Mouse (Mus musculus) forebrain, postnatal 0 days (tissue): Measurements from ENCODE around the gene 1700016D06Rik. TPM values are rescaled to one million over a fixed set of nuclear protein-coding genes. Genes with fewer than 3 reads are reported as not detected.
"Not testable (repeated sequence)": the region's sequence is repeated elsewhere in the genome, so short reads cannot be mapped to it uniquely, and the experiment has no call there.

Experiments used
- ATAC-seq: fragments of 200-750 bp; cut with Nextera tagmentation; 2 replicates; pipeline ENCODE4 v1.8.0; 2017; ENCODE audit warnings: mild to moderate bottlenecking, moderate library complexity
- DNase-seq: peaks from one replicate; pipeline ENCODE4 v3.0.0-alpha.2; 2015
- H3K27ac ChIP-seq: fragments of 300-500 bp; sonication (generic); 2 replicates; pipeline ENCODE4 v1.5.1; 2014; ENCODE audit warnings: low read depth, mild to moderate bottlenecking, antibody characterized with exemption, low read length, moderate library complexity, mixed read lengths
- H3K27me3 ChIP-seq: fragments of 300-500 bp; sonication (generic); 2 replicates; pipeline ENCODE4 v1.6.1; 2014; ENCODE audit warnings: mild to moderate bottlenecking, low read length, mixed read lengths; ENCODE audit not compliant: insufficient read depth
- H3K36me3 ChIP-seq: fragments of 300-500 bp; sonication (generic); 2 replicates; pipeline ENCODE4 v1.6.1; 2014; ENCODE audit warnings: mild to moderate bottlenecking, moderate library complexity; ENCODE audit not compliant: insufficient read depth
- H3K4me1 ChIP-seq: fragments of 300-500 bp; sonication (generic); 2 replicates; pipeline ENCODE4 v1.6.1; 2014; ENCODE audit warnings: antibody characterized with exemption; ENCODE audit not compliant: insufficient read depth
- H3K4me2 ChIP-seq: fragments of 300-500 bp; sonication (generic); 2 replicates; pipeline ENCODE4 v1.6.1; 2014; ENCODE audit warnings: low read depth, mild to moderate bottlenecking, moderate library complexity
- H3K4me3 ChIP-seq: fragments of 300-500 bp; sonication (generic); 2 replicates; pipeline ENCODE4 v1.5.1; 2014; ENCODE audit warnings: low read depth, low read length, mixed read lengths
- H3K9ac ChIP-seq: fragments of 300-500 bp; sonication (generic); 2 replicates; pipeline ENCODE4 v1.6.1; 2014; ENCODE audit warnings: mild to moderate bottlenecking
- H3K9me3 ChIP-seq: fragments of 300-500 bp; sonication (generic); 2 replicates; pipeline ENCODE4 v1.6.1; 2016; ENCODE audit warnings: low read length
- CTCF ChIP-seq: sonication (generic); IDR thresholded peaks from 2 replicates; pipeline ENCODE4 v1.5.1; 2016; ENCODE audit warnings: antibody characterized with exemption, control low read depth, low read depth
- WGBS: fragments of 180-500 bp; shearing (Covaris S2); extraction: QIAGEN DNeasy Blood & Tissue Kit; methylation state at CpG from one replicate; pipeline ENCODE4 v1.1.7; 2014; 5-methylcytosine and 5-hydroxymethylcytosine counted together
- polyA plus RNA-seq: library from polyadenylated mRNA; unstranded; fragments of >200 nt; fragmentation: Nextera tagmentation; extraction: Ambion mirVana; gene quantifications from 2 replicates; pipeline ENCODE4 v1.2.1, GENCODE M21; 2015
- total RNA-seq: library from RNA; depleted of rRNA; stranded (reverse); fragments of >200 nt; gene quantifications from 2 replicates; pipeline ENCODE4 v1.2.3, GENCODE M21; 2014

Gene 1700016D06Rik
- total and polyA plus RNA-seq, 2 experiments from 2014 or later, result 0.22 TPM; not detected in 1

DNA sequence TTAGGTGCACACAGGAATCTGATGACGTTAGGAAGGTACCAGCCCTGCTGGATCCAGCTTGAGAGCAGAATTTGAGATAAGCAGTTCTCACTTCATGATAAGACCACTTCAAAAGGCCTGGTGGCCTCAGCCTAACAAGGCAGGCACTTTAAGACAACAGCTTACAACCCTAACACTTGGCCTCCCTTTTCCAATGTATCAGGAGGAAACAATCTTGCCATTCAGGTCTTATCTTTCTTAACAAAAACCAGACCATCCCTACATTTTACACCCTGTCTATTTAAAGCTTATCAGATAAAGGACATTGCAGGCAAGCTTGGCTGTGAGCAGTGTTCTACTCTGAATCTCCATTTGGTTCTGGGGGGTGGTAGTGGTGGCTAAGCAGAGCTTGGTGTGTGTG, 8.4 kb downstream of the 1700016D06Rik start:
- TF ChIP-seq CTCF, result no peak
- no peak overlapping the region for H3K9ac ChIP-seq
- 81% methylated on average over 1 of the region's 1 CpGs for WGBS
- H3K4me1 ChIP-seq, result no peaks in the 10 kb centered on the region
- H3K4me2 ChIP-seq, result no peak overlapping the region
- H3K27ac ChIP-seq, result no peak overlapping the region
- ATAC-seq (no peak), DNase-seq (no peak)
- H3K9me3 ChIP-seq, result no peaks in the 10 kb centered on the region
- H3K4me3 ChIP-seq, result no peak overlapping the region
- H3K27me3 ChIP-seq, result no peaks in the 10 kb centered on the region
- no peaks in the 10 kb centered on the region for H3K36me3 ChIP-seq

DNA sequence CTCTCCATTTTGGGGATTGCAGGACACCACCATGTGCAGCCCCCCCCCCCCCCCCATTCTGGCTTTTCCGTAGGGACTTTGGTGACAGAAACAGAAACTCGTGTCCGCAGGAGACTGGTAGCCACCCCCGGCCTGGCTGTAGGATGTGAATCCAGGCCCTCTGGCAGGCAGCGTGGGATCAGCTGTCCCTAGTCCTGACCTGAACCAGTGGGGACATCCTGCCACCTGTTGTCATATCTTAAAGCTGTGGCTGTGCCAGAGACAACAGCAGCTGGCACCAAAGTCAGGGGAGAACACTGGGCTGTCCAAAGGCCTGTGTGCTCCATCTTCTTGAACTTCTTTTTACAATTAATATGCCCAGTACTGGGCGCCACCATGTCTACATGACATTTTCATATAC, 9.1 kb downstream of the 1700016D06Rik start:
- Histone ChIP-seq H3K36me3 (no peaks in the 10 kb centered on the region), H3K27ac (no peak overlapping the region), H3K9ac (no peak overlapping the region), H3K4me2 (no peak overlapping the region), H3K27me3 (no peaks in the 10 kb centered on the region), H3K4me3 (no peak overlapping the region), H3K4me1 (no peaks in the 10 kb centered on the region), H3K9me3 (no peaks in the 10 kb centered on the region)
- WGBS, result 92% methylated on average over 6 of the region's 6 CpGs
- DNase-seq (no peak), ATAC-seq (no peak)
- no peak for TF ChIP-seq CTCF

GRCm38 (mm10) chr8:11691284-11691683, 9.6 kb downstream of the 1700016D06Rik start:
- H3K36me3 ChIP-seq, result no peaks in the 10 kb centered on the region
- H3K27ac ChIP-seq, result no peak overlapping the region
- no peak for DNase-seq
- 88% methylated on average over 6 of the region's 6 CpGs for WGBS
- H3K9me3 ChIP-seq, result no peaks in the 10 kb centered on the region
- H3K9ac ChIP-seq, result no peak overlapping the region
- H3K4me1 ChIP-seq, result no peaks in the 10 kb centered on the region
- ATAC-seq, result no peak
- TF ChIP-seq CTCF, result no peak
- no peak overlapping the region for H3K4me3 ChIP-seq
- no peak overlapping the region for H3K4me2 ChIP-seq
- no peaks in the 10 kb centered on the region for H3K27me3 ChIP-seq

DNA sequence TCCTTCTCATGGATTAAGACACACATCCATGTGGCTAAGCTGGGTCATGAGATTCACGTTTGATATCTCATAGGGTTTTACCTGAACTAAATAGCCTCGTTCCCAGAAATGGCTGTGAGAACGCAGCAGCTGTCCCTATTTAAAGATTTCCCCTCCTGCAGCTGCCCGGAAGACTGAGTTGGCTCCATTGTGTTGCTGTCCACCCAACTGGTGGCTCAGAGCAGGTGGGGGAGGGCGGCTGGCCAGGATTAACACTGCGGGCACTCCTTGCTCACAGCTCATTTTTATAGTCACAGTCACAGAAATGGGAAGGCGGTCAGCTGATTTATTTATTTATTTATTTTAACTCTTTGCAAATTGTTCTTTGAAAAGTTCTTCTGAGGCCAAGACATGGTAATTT, 10.9 kb downstream of the 1700016D06Rik start:
- no peak for ATAC-seq
- Histone ChIP-seq H3K4me3 (no peak overlapping the region), H3K36me3 (no peaks in the 10 kb centered on the region), H3K4me2 (no peak overlapping the region), H3K4me1 (no peaks in the 10 kb centered on the region), H3K27me3 (no peaks in the 10 kb centered on the region), H3K9ac (no peak overlapping the region), H3K27ac (no peak overlapping the region), H3K9me3 (no peaks in the 10 kb centered on the region)
- no peak for DNase-seq
- no peak for TF ChIP-seq CTCF
- whole genome bisulfite sequencing, result 33% methylated on average over 7 of the region's 7 CpGs

DNA sequence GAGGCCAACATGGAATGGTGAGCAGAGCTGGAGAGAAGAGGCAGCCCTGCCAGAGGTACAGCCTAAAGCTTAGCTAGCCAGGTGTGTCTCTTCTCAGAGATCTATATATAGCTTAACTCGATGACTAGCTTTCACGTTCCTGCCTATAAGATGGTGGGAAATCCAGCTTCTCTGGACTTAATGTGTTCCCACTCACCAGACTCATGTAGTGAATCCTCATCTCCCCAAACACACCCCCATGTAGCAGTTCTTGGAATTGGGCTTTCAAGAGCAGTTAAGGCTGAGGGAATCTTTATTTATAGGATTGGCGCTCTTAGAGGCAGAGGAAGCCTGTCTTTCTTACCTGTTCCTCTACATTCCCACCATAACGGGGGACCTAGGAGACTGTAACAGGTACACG, 13.6 kb downstream of the 1700016D06Rik start:
- no peak for ATAC-seq

DNA sequence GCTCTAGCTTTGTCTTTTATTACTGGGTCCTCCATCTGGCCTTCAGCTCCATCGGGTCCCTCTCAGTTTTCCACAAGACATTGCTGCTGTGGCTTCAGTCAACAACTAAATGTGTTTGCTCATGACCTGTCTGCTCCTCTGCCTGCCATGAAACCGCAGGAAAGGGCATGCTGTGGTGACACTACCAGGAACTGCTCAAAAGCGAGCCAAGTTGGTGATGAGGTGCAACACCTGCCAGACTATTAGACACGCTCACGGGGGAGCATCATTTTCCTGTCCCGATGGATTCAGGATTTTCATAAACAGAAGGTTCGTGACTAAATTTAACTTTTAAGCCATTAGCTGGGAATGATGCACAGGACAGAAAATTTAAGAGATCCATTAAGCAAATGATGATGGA, 16.3 kb downstream of the 1700016D06Rik start:
- no peak overlapping the region for H3K4me3 ChIP-seq
- no peaks in the 10 kb centered on the region for H3K27me3 ChIP-seq
- ATAC-seq (no peak), DNase-seq (no peak)
- no peaks in the 10 kb centered on the region for H3K4me1 ChIP-seq
- H3K4me2 ChIP-seq, result no peak overlapping the region
- H3K9ac ChIP-seq, result no peak overlapping the region
- TF ChIP-seq CTCF, result no peak
- no peak overlapping the region for H3K27ac ChIP-seq
- H3K9me3 ChIP-seq, result no peaks in the 10 kb centered on the region
- WGBS, result 89% methylated on average over 7 of the region's 7 CpGs
- no peaks in the 10 kb centered on the region for H3K36me3 ChIP-seq

More for the DNA sequence above, 13.6 kb downstream of the 1700016D06Rik start:
- no peaks in the 10 kb centered on the region for H3K9me3 ChIP-seq
- TF ChIP-seq CTCF, result no peak
- no peak overlapping the region for H3K4me2 ChIP-seq
- H3K27ac ChIP-seq, result no peak overlapping the region
- H3K27me3 ChIP-seq, result no peaks in the 10 kb centered on the region
- no peak for DNase-seq
- H3K9ac ChIP-seq, result no peak overlapping the region
- no peak overlapping the region for H3K4me3 ChIP-seq
- no peaks in the 10 kb centered on the region for H3K36me3 ChIP-seq
- WGBS, result 92% methylated on average over 5 of the region's 5 CpGs
- no peaks in the 10 kb centered on the region for H3K4me1 ChIP-seq

DNA sequence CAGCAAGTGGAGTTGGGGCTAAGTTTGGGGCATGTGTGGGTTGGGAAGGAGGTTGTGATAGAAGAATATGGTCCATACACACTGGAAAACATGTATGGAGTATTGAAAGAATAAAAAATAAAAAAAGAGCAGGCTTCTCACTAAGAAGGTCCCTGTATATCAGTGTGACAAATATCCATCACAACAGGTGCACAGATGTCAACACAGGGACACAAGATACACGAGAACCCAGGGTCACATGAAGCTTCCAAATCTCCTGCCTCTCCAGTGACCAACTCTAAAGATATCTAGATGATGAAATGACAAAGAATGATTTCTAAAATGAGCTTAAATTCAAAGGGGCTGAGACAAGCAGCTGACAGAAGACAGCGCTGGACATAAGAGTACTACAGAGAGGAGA, 32.6 kb downstream of the 1700016D06Rik start:
- Histone ChIP-seq H3K36me3 (no peaks in the 10 kb centered on the region), H3K4me3 (no peak overlapping the region), H3K4me1 (no peaks in the 10 kb centered on the region), H3K9ac (no peak overlapping the region), H3K27ac (no peak overlapping the region), H3K4me2 (no peak overlapping the region), H3K27me3 (no peaks in the 10 kb centered on the region), H3K9me3 (no peaks in the 10 kb centered on the region)
- no peak for TF ChIP-seq CTCF
- ATAC-seq (no peak), DNase-seq (no peak)
- WGBS, result 75% methylated on average over 2 of the region's 2 CpGs

- not testable (repeated sequence) for H3K27me3 ChIP-seq, H3K27ac ChIP-seq, H3K4me1 ChIP-seq, H3K4me2 ChIP-seq, H3K9me3 ChIP-seq, H3K9ac ChIP-seq, H3K36me3 ChIP-seq, H3K4me3 ChIP-seq
- 59% methylated on average over 20 of the region's 20 CpGs for WGBS
- ATAC-seq, result peak; percentile 76
- peak; percentile 19 for DNase-seq
Measured at GRCm38 (mm10) chr8:11666023-11666716, 34.7 kb downstream of the 1700016D06Rik start.
